Mouse (Mus musculus): Measurements from ENCODE around the gene Ndufaf5. TPM values are rescaled to one million over a fixed set of nuclear protein-coding genes. Genes with fewer than 3 reads are reported as not detected.

The Ndufaf5 gene
- polyA plus RNA-seq, 1 experiment = 4.0 TPM

Other genes starting within 250 kb of the Ndufaf5 start
- 4.0 and 5.6 TPM in 2 replicates for gene Tasp1, start 103.8 kb upstream of the Ndufaf5 start, polyA plus RNA-seq (2012; rRNA removed)
- not detected in 2 replicates for gene Gm17374, start 18.6 kb upstream of the Ndufaf5 start, polyA plus RNA-seq (2012; rRNA removed)
- gene Esf1, start 85 bp upstream of the Ndufaf5 start, polyA plus RNA-seq (2012; rRNA removed) = 0.65 and 1.5 TPM in 2 replicates
- not detected in 2 replicates for gene Sel1l2, start 219.1 kb downstream of the Ndufaf5 start, polyA plus RNA-seq (2012; rRNA removed)
- gene Macrod2, start 224.7 kb downstream of the Ndufaf5 start, polyA plus RNA-seq (2012; rRNA removed) = 2.5 and 3.2 TPM in 2 replicates